Mouse (Mus musculus) limb, embryonic 12.5 days (tissue): ENCODE measurements around the gene Colq. TPM values are rescaled to one million over a fixed set of nuclear protein-coding genes. Genes with fewer than 3 reads are reported as not detected.
"Not testable (repeated sequence)": the region's sequence is repeated elsewhere in the genome, so short reads cannot be mapped to it uniquely, and the experiment has no call there.

Experiments used
- ATAC-seq: fragments of 200-750 bp; cut with Nextera tagmentation; 2 replicates; pipeline ENCODE4 v1.8.0; 2017; ENCODE audit warnings: low read depth, moderate TSS enrichment; ENCODE audit not compliant: insufficient number of reproducible peaks, insufficient read depth, low FRiP score, low TSS enrichment
- H3K27ac ChIP-seq: fragments of 300-500 bp; sonication (generic); 2 replicates; pipeline ENCODE4 v1.5.1; 2016; ENCODE audit warnings: mild to moderate bottlenecking, moderate library complexity
- H3K27me3 ChIP-seq: fragments of 300-500 bp; sonication (generic); 2 replicates; pipeline ENCODE4 v1.6.1; 2016; ENCODE audit warnings: mild to moderate bottlenecking, moderate library complexity
- H3K36me3 ChIP-seq: fragments of 300-500 bp; sonication (generic); 2 replicates; pipeline ENCODE4 v1.6.1; 2016; ENCODE audit warnings: mild to moderate bottlenecking, moderate library complexity
- H3K4me1 ChIP-seq: fragments of 300-500 bp; sonication (generic); replicated peaks from 2 replicates; pipeline ENCODE4 v1.6.1; 2016
- H3K4me2 ChIP-seq: fragments of 300-500 bp; sonication (generic); 2 replicates; pipeline ENCODE4 v1.6.1; 2016; ENCODE audit warnings: mild to moderate bottlenecking, moderate library complexity
- H3K4me3 ChIP-seq: fragments of 300-500 bp; sonication (generic); replicated peaks from 2 replicates; pipeline ENCODE4 v1.5.1; 2016; ENCODE audit warnings: mild to moderate bottlenecking
- H3K9ac ChIP-seq: fragments of 300-500 bp; sonication (generic); replicated peaks from 2 replicates; pipeline ENCODE4 v1.6.1; 2016; ENCODE audit warnings: mild to moderate bottlenecking, moderate library complexity
- H3K9me3 ChIP-seq: fragments of 300-500 bp; sonication (generic); 2 replicates; pipeline ENCODE4 v1.6.1; 2016; ENCODE audit warnings: mild to moderate bottlenecking, moderate library complexity
- WGBS: fragments of 180-500 bp; shearing (Covaris S2); methylation state at CpG from one replicate; pipeline ENCODE4 v1.1.7; 2016; 5-methylcytosine and 5-hydroxymethylcytosine counted together
- polyA plus RNA-seq: library from polyadenylated mRNA; unstranded; fragments of >200 nt; fragmentation: Nextera tagmentation; extraction: Ambion mirVana; gene quantifications from 2 replicates; pipeline ENCODE4 v1.2.1, GENCODE M21; 2016

Gene Colq
- 1.2 and 2.0 TPM in 2 replicates for polyA plus RNA-seq

DNA sequence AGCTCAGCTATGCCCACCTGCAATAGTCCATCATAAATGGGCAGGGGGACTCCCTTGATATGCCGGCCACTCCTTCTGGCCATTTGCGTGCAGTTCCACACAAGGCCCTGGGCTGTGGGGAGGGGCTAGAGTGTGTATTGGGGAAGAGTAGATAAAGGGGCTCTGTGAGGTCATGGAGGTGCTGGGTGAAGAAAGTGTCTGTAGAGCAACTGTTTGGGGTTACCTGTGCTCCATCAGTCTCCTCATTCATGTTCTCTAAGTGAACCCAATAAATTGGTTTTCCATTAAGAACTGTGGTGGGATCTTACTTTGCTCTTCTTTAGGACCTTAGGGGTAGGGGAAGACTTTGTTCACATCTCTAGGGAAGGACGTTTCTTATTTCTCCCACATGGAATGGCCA, at the start of gene Colq:
TSS of gene Colq (minus strand) at position 101 of the 400 bp plus-strand sequence.
- Histone ChIP-seq H3K36me3 (no peaks in the 10 kb centered on the region), H3K27ac (no peak within 1 kb of the TSS), H3K4me2 (no peak within 1 kb of the TSS), H3K27me3 (no peaks in the 10 kb centered on the region; the same call in 1 of the 2 replicates), H3K9ac (no peak within 1 kb of the TSS), H3K9me3 (no peaks in the 10 kb centered on the region), H3K4me1 (no peaks in the 10 kb centered on the region), H3K4me3 (no peak within 1 kb of the TSS)
- ATAC-seq, result no peak
- 93% methylated on average over 3 of the region's 3 CpGs for WGBS

DNA sequence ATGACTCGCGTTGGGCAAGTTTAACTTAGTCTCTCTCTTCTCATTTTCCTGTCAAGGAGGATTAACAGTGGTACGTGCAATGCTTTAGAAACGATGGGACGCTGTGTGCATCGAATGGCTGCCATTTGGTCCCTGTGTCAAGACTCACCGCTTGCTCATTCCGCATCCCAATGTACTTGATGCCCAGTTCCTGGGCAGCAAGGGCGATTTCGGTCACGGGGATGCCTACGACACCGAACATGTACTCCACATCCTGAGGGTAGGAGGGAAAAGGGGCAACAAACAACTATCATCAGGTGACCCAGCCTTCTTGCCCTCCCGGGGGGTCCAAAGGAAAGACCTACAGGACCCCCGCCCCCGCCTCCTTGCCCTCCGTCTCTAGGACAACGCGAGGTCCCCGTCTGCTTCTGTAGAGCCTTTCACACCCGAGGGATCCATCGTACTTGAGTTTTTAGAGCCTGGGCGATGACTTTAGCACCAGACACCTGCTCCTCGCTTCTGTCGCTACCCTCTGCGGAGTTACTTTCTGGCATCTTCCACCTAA, 49.3 kb upstream of the Colq start, which contains the start of gene Gm49387:
TSS of gene Gm49387 (minus strand) at position 533 of the 544 bp plus-strand sequence.
- no peaks in the 10 kb centered on the region for H3K27me3 ChIP-seq
- H3K4me2 ChIP-seq, result peak within 1 kb of the TSS; percentile 93
- no peaks in the 10 kb centered on the region for H3K9me3 ChIP-seq
- no peak; the same call in 1 of the 2 replicates for ATAC-seq
- H3K9ac ChIP-seq, result peak within 1 kb of the TSS; percentile 67
- H3K27ac ChIP-seq, result peak within 1 kb of the TSS; percentile 88
- 6% methylated on average over 26 of the region's 26 CpGs for WGBS
- H3K36me3 ChIP-seq, result no peaks in the 10 kb centered on the region
- peak within 1 kb of the TSS; percentile 56 for H3K4me3 ChIP-seq
- peaks cover 15% of the 10 kb centered on the region for H3K4me1 ChIP-seq

GRCm38 (mm10) chr14:31630677-31631076, 39.5 kb upstream of the Colq start:
- no peaks in the 10 kb centered on the region; the same call in 1 of the 2 replicates for H3K36me3 ChIP-seq
- WGBS, result 84% methylated on average over 7 of the region's 7 CpGs
- no peak overlapping the region for H3K4me3 ChIP-seq
- no peak overlapping the region for H3K27ac ChIP-seq
- H3K9me3 ChIP-seq, result no peaks in the 10 kb centered on the region
- no peak for ATAC-seq
- no peak overlapping the region for H3K4me2 ChIP-seq
- H3K4me1 ChIP-seq, result no peaks in the 10 kb centered on the region
- H3K9ac ChIP-seq, result no peak overlapping the region
- H3K27me3 ChIP-seq, result no peaks in the 10 kb centered on the region

- Histone ChIP-seq H3K9ac (no peak overlapping the region), H3K9me3 (no peaks in the 10 kb centered on the region), H3K36me3 (no peaks in the 10 kb centered on the region), H3K27ac (no peak overlapping the region), H3K27me3 (no peaks in the 10 kb centered on the region), H3K4me2 (no peak overlapping the region), H3K4me3 (no peak overlapping the region), H3K4me1 (no peaks in the 10 kb centered on the region)
- ATAC-seq, result no peak
- 83% methylated on average over 12 of the region's 12 CpGs for WGBS
Measured at GRCm38 (mm10) chr14:31622748-31623147, 31.6 kb upstream of the Colq start.

DNA sequence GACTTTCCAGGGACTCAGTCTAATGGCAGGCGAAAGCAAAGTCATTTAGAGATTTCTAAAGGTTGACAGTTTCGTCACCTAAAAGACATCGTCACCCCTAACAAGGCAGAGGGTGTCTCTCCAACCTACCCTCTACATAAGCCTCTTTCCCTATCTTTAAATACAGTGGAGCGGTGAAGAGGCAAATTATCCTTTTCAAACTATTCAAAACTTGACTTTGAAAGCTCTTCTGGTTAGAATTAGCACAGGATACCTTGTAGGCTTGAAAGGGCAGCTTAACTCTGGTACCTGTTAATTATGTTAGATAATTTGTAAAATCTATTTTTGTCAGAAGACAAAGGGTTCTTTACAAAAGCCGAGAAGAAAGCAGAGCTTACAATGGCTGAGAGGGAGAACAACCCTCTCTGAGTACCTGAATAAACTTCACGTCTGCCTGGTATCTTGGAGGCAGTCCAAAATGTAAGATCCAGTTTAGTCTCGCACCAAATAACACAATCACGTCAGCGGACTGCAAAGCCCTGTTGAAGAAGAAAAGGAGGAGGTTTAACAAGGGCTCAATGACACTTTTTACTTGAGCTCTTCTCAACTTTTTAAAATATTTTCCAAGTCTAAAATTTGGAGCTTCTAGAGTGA, 29.6 kb upstream of the Colq start:
- no peak overlapping the region for H3K4me3 ChIP-seq
- H3K27me3 ChIP-seq, result no peaks in the 10 kb centered on the region
- H3K4me1 ChIP-seq, result no peaks in the 10 kb centered on the region
- no peak overlapping the region for H3K27ac ChIP-seq
- H3K36me3 ChIP-seq, result no peaks in the 10 kb centered on the region
- no peaks in the 10 kb centered on the region for H3K9me3 ChIP-seq
- no peak overlapping the region for H3K4me2 ChIP-seq
- WGBS, result 86% methylated on average over 9 of the region's 9 CpGs
- no peak overlapping the region for H3K9ac ChIP-seq
- ATAC-seq, result no peak

- WGBS, result 75% methylated on average over 3 of the region's 3 CpGs
- Histone ChIP-seq H3K27me3 (no peaks in the 10 kb centered on the region), H3K27ac (no peak overlapping the region), H3K4me2 (no peak overlapping the region), H3K9me3 (no peaks in the 10 kb centered on the region), H3K4me3 (no peak overlapping the region), H3K4me1 (no peaks in the 10 kb centered on the region), H3K36me3 (no peaks in the 10 kb centered on the region), H3K9ac (no peak overlapping the region)
- no peak for ATAC-seq
Measured at GRCm38 (mm10) chr14:31617997-31618396, 26.9 kb upstream of the Colq start.

DNA sequence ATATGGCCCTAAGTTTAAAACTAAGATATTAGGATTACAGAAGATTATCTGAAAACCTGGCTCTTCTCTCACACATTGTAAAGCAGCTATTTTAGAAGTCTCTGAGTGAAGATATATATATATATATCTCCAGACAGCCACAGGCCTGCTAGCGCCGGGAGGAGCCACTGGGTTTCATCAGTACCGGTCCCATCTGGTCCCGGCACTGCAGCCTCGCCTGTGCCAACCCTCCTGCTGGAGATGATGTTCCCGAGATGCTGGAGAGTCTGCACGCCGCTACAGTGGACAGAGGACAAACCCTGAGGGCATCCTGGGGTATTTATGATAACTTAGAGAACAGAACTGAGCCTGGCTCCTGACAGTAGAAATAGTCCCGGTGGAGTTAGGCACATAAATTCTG, 26.1 kb upstream of the Colq start:
- H3K9me3 ChIP-seq, result no peaks in the 10 kb centered on the region
- H3K4me2 ChIP-seq, result no peak overlapping the region
- no peak overlapping the region for H3K4me3 ChIP-seq
- no peaks in the 10 kb centered on the region for H3K36me3 ChIP-seq
- ATAC-seq, result no peak
- H3K4me1 ChIP-seq, result no peaks in the 10 kb centered on the region
- H3K27ac ChIP-seq, result no peak overlapping the region
- H3K9ac ChIP-seq, result no peak overlapping the region
- WGBS, result 88% methylated on average over 9 of the region's 9 CpGs
- no peaks in the 10 kb centered on the region for H3K27me3 ChIP-seq

DNA sequence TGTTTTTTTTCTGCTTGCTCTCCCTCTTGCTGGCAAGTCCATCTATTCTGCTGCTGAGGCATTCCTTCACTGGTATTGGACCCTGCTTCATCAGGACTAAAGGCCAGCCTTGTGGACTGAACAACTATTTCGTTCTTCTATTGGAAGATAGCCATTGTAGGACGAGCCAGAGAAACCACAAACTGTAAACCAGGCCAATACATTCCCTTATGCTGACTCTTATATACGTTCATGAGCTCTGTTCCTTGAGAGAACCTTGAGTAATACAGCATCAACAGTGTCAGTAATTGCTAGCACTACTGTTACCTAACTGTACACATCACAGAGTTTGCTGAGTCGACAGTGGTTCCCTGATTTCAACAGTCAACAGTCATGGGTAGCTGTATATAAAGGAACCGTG, 22.5 kb upstream of the Colq start:
- Histone ChIP-seq H3K27ac (no peak overlapping the region), H3K27me3 (no peaks in the 10 kb centered on the region), H3K9ac (no peak overlapping the region), H3K4me1 (no peaks in the 10 kb centered on the region), H3K4me2 (no peak overlapping the region), H3K36me3 (no peaks in the 10 kb centered on the region), H3K4me3 (no peak overlapping the region), H3K9me3 (no peaks in the 10 kb centered on the region)
- no peak for ATAC-seq
- 77% methylated on average over 5 of the region's 5 CpGs for WGBS

DNA sequence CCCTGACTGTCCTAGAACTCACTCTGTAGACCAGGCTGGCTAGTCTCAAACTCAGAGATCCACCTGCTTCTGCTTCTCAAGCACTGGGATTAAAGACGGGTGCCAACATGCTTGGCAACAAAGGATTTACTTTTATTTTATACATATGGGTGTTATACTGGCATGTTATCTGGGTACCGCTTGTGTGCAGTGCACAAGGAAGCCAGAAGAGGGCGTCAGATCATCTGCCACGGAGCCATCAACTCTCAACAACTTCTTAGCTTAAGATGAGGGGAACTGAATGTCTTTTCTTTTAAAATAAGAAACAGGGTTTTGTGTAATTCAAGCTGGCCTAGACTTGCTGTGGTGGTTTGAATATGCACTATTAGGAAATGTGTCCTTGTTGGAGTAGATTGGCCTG, 20.8 kb upstream of the Colq start:
- H3K9ac ChIP-seq, result no peak overlapping the region
- no peak overlapping the region for H3K27ac ChIP-seq
- H3K9me3 ChIP-seq, result no peaks in the 10 kb centered on the region
- H3K27me3 ChIP-seq, result no peaks in the 10 kb centered on the region
- H3K4me3 ChIP-seq, result no peak overlapping the region
- no peaks in the 10 kb centered on the region for H3K4me1 ChIP-seq
- H3K36me3 ChIP-seq, result no peaks in the 10 kb centered on the region
- H3K4me2 ChIP-seq, result no peak overlapping the region
- ATAC-seq, result no peak
- 63% methylated on average over 4 of the region's 4 CpGs for WGBS

- Histone ChIP-seq H3K9ac (no peak overlapping the region), H3K27ac (no peak overlapping the region), H3K4me2 (no peak overlapping the region), H3K4me1 (no peaks in the 10 kb centered on the region), H3K27me3 (no peaks in the 10 kb centered on the region), H3K4me3 (no peak overlapping the region), H3K36me3 (no peaks in the 10 kb centered on the region), H3K9me3 (no peaks in the 10 kb centered on the region)
- WGBS, result 59% methylated on average over 6 of the region's 6 CpGs
- no peak for ATAC-seq
Measured at GRCm38 (mm10) chr14:31605514-31605913, 14.4 kb upstream of the Colq start.

- Histone ChIP-seq H3K4me3 (no peak overlapping the region), H3K27me3 (no peaks in the 10 kb centered on the region), H3K4me1 (no peaks in the 10 kb centered on the region), H3K9ac (no peak overlapping the region), H3K9me3 (no peaks in the 10 kb centered on the region), H3K36me3 (no peaks in the 10 kb centered on the region), H3K4me2 (no peak overlapping the region), H3K27ac (no peak overlapping the region)
- ATAC-seq, result no peak
- 76% methylated on average over 5 of the region's 5 CpGs for WGBS
Measured at GRCm38 (mm10) chr14:31604916-31605315, 13.8 kb upstream of the Colq start.

- not testable (repeated sequence) for H3K4me3 ChIP-seq, H3K27me3 ChIP-seq, H3K9me3 ChIP-seq, H3K4me1 ChIP-seq, H3K4me2 ChIP-seq, H3K9ac ChIP-seq, ATAC-seq, H3K27ac ChIP-seq, H3K36me3 ChIP-seq
- 78% methylated on average over 6 of the region's 6 CpGs for WGBS
Measured at GRCm38 (mm10) chr14:31602616-31602979, 11.5 kb upstream of the Colq start.
